Mouse (Mus musculus): ENCODE data around the gene Cacna1e. TPM values are rescaled to one million over a fixed set of nuclear protein-coding genes. Genes with fewer than 3 reads are reported as not detected.

Gene Cacna1e
- total RNA-seq (2014; fragmentation: Nextera tagmentation) (3.2 and 5.4 TPM in 2 replicates), total RNA-seq (2017) (1.2 and 2.1 TPM in 2 replicates)

GRCm38 (mm10) chr1:154884275-154885206 is at the start of gene Cacna1e:
Gene Cacna1e (minus strand): TSS chr1:154884501.
- ATAC-seq (replicated peaks; ENCODE audit: low FRiP score, low TSS enrichment, poor library complexity, severe bottlenecking), result no peak

- ATAC-seq (replicated peaks; ENCODE audit: low FRiP score, low TSS enrichment, poor library complexity, severe bottlenecking), result no peak
These were observed 34.1 kb upstream of the Cacna1e start for GRCm38 (mm10) chr1:154918406-154918805.

DNA sequence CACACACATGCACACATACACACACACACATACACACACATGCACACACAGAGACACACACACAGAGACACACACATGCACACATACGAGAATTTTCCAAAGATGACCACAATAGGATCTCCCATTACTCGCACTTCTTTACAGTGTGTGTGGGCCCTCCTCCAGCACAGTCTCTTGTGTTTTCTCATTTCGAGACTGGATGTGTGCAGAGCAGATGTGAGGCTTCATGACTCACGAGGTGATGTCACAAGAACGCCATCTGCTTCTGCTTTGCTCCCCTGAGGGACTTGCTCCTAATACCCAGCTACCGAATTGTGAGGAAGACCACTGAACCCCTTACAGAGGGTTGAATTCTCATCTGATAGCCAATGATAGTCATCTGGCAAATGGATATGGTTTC is 33.1 kb upstream of the Cacna1e start:
- ATAC-seq (replicated peaks; ENCODE audit: low FRiP score, low TSS enrichment, poor library complexity, severe bottlenecking), result no peak

DNA sequence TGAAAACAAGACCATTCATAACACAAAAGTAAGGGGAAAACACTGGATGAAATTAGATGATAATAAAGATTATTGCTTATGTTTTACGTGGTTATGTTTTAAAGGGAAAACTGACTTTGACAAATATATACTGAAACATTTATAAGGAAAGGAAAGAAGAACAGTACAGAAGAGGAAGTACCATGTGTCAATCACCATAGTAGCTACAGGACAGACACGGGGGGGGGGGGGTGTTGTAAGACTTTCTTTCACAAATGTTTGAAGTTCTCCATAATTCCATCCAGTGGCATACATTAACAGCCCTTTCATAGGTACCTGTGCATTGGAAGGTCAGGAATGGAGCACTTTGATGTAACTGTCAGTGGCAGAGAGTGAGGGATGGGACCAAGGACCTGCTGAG is 25.3 kb upstream of the Cacna1e start:
- ATAC-seq (replicated peaks; ENCODE audit: low FRiP score, low TSS enrichment, poor library complexity, severe bottlenecking), result no peak

DNA sequence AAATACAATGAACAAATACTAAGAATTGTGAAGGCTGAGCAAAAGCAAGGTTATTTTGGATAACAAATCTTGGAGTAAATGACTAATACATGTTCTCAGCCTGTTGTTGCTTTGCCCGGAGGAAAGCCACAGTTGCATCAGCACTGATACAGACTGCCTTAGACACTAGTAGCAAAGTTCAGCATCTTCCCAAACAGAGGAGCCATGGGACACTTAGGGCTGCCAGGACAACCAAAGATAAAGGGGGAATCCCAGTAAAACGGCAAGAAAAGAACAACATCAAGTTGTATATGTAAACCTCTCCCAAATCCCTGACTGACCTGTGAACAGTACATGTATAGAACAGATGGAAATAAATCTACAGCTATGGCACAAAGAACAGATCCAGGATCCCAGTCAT is 13.1 kb upstream of the Cacna1e start:
- no peak for ATAC-seq (replicated peaks; ENCODE audit: low FRiP score, low TSS enrichment, poor library complexity, severe bottlenecking)

- ATAC-seq (replicated peaks; ENCODE audit: low FRiP score, low TSS enrichment, poor library complexity, severe bottlenecking), result no peak
These were observed 5.9 kb upstream of the Cacna1e start for GRCm38 (mm10) chr1:154890244-154890643.

- ATAC-seq (replicated peaks; ENCODE audit: low FRiP score, low TSS enrichment, poor library complexity, severe bottlenecking), result no peak
These were observed 4.2 kb upstream of the Cacna1e start for GRCm38 (mm10) chr1:154888495-154888894.

DNA sequence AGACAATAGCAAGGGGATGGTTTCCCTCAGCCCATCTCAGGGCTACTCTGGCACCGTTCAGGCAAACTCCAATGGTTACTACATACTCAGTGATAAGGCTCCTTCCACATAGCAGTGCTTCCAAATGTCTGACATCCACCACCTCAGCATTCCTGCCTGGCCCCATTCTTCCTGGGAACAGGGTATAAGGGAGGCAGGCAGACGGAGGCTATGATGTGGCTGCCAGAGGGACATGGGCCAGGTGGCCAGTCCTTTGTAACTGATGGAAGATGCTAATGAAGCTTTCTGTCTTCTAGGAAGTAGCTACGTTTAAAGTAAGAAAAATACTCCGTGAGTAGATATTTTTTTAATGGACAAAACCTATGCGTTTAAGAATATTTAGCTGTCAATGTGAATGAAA is 3.7 kb upstream of the Cacna1e start:
- ATAC-seq (replicated peaks; ENCODE audit: low FRiP score, low TSS enrichment, poor library complexity, severe bottlenecking), result no peak

GRCm38 (mm10) chr1:154887546-154887945 is 3.2 kb upstream of the Cacna1e start:
- no peak for ATAC-seq (replicated peaks; ENCODE audit: low FRiP score, low TSS enrichment, poor library complexity, severe bottlenecking)

GRCm38 (mm10) chr1:154886611-154887010 is 2.3 kb upstream of the Cacna1e start:
- ATAC-seq (replicated peaks; ENCODE audit: low FRiP score, low TSS enrichment, poor library complexity, severe bottlenecking), result no peak

- ATAC-seq (replicated peaks; ENCODE audit: low FRiP score, low TSS enrichment, poor library complexity, severe bottlenecking), result no peak
These were observed 877 bp upstream of the Cacna1e start for GRCm38 (mm10) chr1:154885207-154885548.

DNA sequence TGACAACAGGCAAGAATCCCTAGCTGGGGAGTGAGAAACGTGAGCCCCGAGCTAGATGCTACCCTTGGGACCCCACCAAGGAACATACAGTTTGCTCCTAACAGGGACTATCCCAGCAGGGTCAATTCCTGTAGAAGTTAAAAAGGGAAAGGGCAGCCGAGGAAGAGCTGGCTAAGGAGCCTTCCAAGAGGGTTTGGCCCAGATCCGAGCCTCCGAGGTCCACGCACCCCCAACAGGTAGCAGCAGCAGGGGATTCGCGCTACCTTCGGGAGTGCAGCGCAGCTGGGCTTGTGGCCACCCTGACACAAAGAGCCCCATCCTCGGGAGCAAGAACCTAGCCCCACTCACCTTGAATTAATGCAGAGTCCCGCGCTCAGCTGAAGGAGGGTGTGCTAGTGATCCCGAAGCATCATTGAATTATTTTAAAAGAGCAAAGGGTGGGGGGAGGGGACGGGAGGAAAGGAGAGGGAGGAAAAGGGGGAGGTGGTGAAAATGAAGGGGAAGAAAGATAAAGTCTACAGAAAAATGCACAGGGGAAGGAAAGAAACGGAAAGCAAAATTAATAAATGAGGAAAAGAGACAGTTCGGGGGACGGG is 607 bp downstream of the Cacna1e start:
- ATAC-seq (replicated peaks; ENCODE audit: low FRiP score, low TSS enrichment, poor library complexity, severe bottlenecking), result no peak

GRCm38 (mm10) chr1:154865981-154866380 is 18.3 kb downstream of the Cacna1e start:
- ATAC-seq (replicated peaks; ENCODE audit: low FRiP score, low TSS enrichment, poor library complexity, severe bottlenecking), result no peak

DNA sequence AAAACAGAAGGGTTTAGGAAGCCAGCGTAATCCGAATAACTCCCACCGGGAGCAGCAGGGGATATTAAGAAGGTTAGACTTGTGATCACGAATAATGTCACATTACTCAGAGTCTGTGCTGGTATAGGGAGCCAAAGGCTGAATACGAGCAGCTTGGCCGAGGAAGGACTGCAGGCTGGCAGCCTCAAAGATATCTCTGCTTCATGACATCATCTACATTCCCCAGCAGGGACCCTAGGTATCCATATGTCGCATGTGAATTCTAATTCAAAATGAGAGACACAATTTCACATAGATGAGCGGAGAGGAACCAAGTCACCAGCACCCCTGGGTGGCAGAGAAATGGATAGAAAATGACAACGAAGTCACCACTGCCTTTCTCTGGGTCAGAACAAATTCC is 22.9 kb downstream of the Cacna1e start:
- ATAC-seq (replicated peaks; ENCODE audit: low FRiP score, low TSS enrichment, poor library complexity, severe bottlenecking), result no peak

DNA sequence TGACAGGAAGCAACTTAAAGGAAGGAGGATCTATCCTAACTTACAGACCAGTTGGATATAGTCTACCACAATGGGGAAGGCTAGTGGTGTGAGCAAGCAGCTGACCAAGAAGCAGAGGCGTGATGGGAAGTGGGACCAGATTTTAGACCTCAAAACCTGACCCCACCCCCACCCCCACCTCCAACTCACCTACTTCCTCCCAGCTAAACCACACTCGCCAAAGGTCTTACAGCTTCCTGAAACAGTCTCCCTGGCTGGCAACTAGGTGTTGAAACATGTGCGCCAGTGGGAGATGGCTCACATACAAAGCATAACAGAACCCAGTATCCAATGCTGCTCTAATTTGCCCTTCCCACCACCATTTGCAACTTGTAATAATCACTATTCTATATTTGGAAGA is 29.7 kb downstream of the Cacna1e start:
- ATAC-seq (replicated peaks; ENCODE audit: low FRiP score, low TSS enrichment, poor library complexity, severe bottlenecking), result no peak

DNA sequence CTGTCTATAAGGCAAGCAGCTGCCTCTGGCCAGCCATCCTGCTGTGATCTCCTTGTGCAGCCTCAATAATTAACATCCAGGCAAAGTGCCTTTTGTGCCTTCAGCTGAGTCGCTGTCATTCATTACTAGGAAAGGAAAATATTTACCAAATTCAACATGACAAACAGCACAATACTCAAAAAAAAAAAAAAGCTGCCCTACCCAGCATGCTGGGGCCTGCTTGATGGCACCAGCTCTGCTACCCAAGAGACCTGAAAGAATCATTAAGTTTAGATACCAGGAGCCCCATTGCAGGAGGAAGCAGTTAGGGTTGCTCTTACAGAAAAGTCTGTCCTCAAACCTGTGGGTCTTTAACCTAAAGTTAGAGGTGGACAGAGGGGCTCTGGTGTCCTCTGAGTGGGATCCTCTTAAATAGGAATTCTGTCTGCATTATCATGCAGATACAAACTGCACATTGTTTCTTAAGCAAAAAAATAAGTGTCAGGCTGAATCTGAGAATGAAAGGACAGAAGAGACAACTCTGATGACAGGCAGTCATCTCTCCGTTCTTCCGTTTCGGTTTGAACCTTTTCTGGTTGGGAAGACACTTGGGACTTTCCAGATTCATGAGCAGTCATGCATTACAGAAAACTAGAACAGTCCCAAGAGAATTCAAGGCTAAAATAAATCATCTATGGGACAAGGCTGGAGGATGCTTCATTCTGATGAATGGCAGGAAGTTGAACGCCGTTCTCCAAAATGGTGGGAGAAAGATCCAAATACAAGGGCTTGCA is 33.6 kb downstream of the Cacna1e start:
- ATAC-seq (replicated peaks; ENCODE audit: low FRiP score, low TSS enrichment, poor library complexity, severe bottlenecking), result no peak

- ATAC-seq (replicated peaks; ENCODE audit: low FRiP score, low TSS enrichment, poor library complexity, severe bottlenecking), result no peak
These were observed 35.4 kb downstream of the Cacna1e start for GRCm38 (mm10) chr1:154848683-154849579.

GRCm38 (mm10) chr1:154846900-154847299 is 37.4 kb downstream of the Cacna1e start:
- no peak for ATAC-seq (replicated peaks; ENCODE audit: low FRiP score, low TSS enrichment, poor library complexity, severe bottlenecking)

GRCm38 (mm10) chr1:154843427-154843826 is 40.9 kb downstream of the Cacna1e start:
- no peak for ATAC-seq (replicated peaks; ENCODE audit: low FRiP score, low TSS enrichment, poor library complexity, severe bottlenecking)
